Mouse (Mus musculus) limb, embryonic 10.5 days (tissue): Measurements from ENCODE around the gene Pola2. TPM values are rescaled to one million over a fixed set of nuclear protein-coding genes. Genes with fewer than 3 reads are reported as not detected.

Experiments
- DNase-seq: peaks from one replicate; pipeline ENCODE4 v3.0.0-alpha.2; 2017; ENCODE audit warnings: low spot score
- H3K27ac ChIP-seq: fragments of 300-500 bp; sonication (generic); 2 replicates; pipeline ENCODE4 v1.5.1; 2016; ENCODE audit warnings: mild to moderate bottlenecking
- H3K27me3 ChIP-seq: fragments of 300-500 bp; sonication (generic); 2 replicates; pipeline ENCODE4 v1.6.1; 2016; ENCODE audit warnings: low read depth, mild to moderate bottlenecking; ENCODE audit not compliant: poor library complexity, severe bottlenecking
- H3K36me3 ChIP-seq: fragments of 300-500 bp; sonication (generic); 2 replicates; pipeline ENCODE4 v1.6.1; 2016; ENCODE audit warnings: mild to moderate bottlenecking, moderate library complexity
- H3K4me1 ChIP-seq: fragments of 300-500 bp; sonication (generic); 2 replicates; pipeline ENCODE4 v1.6.1; 2016
- H3K4me3 ChIP-seq: fragments of 300-500 bp; sonication (generic); 2 replicates; pipeline ENCODE4 v1.5.1; 2016; ENCODE audit warnings: mild to moderate bottlenecking, moderate library complexity
- H3K9me3 ChIP-seq: fragments of 300-500 bp; sonication (generic); replicated peaks from 2 replicates; pipeline ENCODE4 v1.6.1; 2016; ENCODE audit warnings: mild to moderate bottlenecking
- WGBS: fragments of 180-500 bp; shearing (Covaris S2); methylation state at CpG from one replicate; pipeline ENCODE4 v1.1.7; 2016; 5-methylcytosine and 5-hydroxymethylcytosine counted together
- polyA plus RNA-seq: library from polyadenylated mRNA; unstranded; fragments of >200 nt; fragmentation: Nextera tagmentation; extraction: Ambion mirVana; gene quantifications from 2 replicates; pipeline ENCODE4 v1.2.1, GENCODE M21; 2016

Pola2 gene
- polyA plus RNA-seq, 1 experiment from 2014 or later: 130 TPM

DNA sequence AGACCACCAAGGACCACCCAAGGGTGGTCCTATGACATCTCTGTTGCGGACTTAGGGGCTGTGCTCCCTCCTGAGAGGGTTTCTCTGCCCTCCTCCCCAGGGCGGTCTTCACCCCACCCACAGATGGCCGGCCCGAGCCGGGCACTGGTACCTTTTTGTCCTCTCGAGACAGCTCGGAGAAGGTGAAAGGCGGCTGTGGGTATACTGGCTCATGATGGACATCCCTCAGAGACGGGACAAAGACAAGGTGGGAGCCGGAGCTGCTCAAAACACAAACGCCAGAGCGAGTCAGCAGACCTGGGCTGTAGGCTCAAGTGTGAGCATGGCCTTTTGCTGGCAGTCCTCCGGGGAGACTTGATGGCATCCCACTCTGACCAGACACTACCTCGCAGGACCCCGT lies 20.6 kb downstream of the Pola2 start:
- Histone ChIP-seq H3K36me3 (peaks cover 95% of the 10 kb centered on the region), H3K27me3 (no peaks in the 10 kb centered on the region), H3K4me1 (peaks cover 11% of the 10 kb centered on the region), H3K27ac (no peak overlapping the region), H3K4me3 (no peak overlapping the region), H3K9me3 (no peaks in the 10 kb centered on the region)
- no peak for DNase-seq
- WGBS: 95% methylated on average over 15 of the region's 15 CpGs

DNA sequence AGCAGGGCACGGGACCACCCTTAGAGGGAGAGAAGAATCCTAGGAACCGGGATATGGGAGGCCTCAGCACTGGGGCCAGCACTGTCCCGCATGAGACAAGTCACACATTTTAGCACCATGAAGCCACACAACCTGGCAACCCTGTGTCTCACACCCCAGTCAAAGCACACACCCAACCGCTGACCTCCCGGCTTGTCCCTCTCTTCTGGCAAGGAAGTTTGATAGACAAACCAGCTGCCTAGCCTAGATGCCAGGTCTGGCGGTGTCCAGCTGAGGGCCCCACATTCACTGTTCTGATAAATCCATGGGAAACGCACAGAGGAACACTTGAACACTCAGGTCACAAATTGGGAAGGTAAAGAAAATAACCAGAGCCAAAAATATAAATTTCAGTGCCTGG lies 21.4 kb downstream of the Pola2 start:
- DNase-seq: no peak
- WGBS: 92% methylated on average over 7 of the region's 7 CpGs
- Histone ChIP-seq H3K27me3 (no peaks in the 10 kb centered on the region), H3K36me3 (peaks cover 87% of the 10 kb centered on the region), H3K4me3 (no peak overlapping the region), H3K9me3 (no peaks in the 10 kb centered on the region), H3K4me1 (peaks cover 17% of the 10 kb centered on the region), H3K27ac (no peak overlapping the region)

DNA sequence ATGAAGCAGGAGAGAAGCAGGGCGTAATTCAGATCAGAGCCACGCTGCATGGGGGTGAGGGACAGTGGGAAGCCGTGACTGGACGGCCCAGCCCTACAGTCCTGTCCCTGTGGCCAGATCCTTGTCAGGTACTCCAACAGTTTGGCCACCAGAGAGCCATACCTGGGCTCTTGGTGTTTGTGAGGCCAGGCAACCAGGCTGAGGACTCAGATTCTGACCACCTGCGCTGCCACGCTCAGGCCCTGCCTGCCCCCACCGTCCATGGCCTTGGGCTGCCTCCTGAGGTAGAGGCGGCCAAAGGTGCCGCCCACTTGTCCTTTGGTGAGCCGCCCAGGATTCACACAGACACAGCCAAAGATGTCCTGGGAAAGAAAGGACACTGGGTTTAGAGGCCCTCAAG lies 23.3 kb downstream of the Pola2 start:
- H3K9me3 ChIP-seq: no peaks in the 10 kb centered on the region
- DNase-seq: no peak
- H3K27me3 ChIP-seq: no peaks in the 10 kb centered on the region
- H3K36me3 ChIP-seq: peaks cover 68% of the 10 kb centered on the region
- peaks cover 23% of the 10 kb centered on the region for H3K4me1 ChIP-seq
- WGBS: 94% methylated on average over 10 of the region's 10 CpGs
- no peak overlapping the region for H3K4me3 ChIP-seq
- no peak overlapping the region for H3K27ac ChIP-seq

DNA sequence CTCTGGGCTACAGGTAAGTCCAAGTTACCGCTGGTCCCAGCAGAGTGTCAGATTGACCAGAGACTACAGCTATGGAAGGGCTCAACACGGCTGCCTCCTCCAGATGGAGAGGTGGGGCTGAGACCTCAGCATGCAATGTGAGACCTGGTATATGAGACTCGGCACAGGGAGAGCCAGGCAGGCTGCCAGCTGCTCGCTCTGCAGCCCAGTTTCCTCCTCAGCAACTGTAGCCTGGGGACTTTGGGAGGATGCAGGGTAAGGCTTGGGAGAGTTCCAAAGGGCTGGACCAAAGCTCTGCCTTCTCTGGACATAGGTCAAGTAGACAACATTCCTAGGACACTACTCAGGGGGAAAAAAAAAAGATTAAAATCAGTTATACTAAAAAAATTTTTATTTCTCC lies 23.8 kb downstream of the Pola2 start:
- H3K36me3 ChIP-seq: peaks cover 63% of the 10 kb centered on the region
- H3K27me3 ChIP-seq: no peaks in the 10 kb centered on the region
- no peaks in the 10 kb centered on the region for H3K9me3 ChIP-seq
- 86% methylated on average over 4 of the region's 4 CpGs for WGBS
- no peak overlapping the region for H3K27ac ChIP-seq
- H3K4me1 ChIP-seq: peaks cover 25% of the 10 kb centered on the region
- no peak for DNase-seq
- no peak overlapping the region for H3K4me3 ChIP-seq

DNA sequence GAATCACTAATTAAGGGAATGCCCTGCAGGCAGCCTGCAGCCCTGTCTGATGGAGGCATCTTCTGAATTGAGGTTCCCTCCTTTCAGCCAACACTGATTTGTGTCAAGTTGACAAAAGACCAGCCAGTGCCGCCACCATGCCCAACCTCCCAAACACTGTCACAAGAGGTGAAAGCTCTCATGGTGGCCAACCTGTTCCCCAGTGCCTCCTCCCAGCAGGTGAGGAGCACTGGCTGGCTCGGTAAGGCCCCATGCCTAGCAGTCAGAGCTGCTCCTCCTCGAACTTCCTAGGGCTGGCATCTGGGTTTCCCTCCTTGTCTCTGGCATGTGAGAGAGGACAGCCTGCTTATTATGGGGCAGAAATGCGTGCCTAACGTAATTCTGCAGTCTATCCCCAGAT lies 24.3 kb downstream of the Pola2 start:
- Histone ChIP-seq H3K27me3 (no peaks in the 10 kb centered on the region), H3K4me3 (no peak overlapping the region), H3K27ac (no peak overlapping the region), H3K4me1 (peaks cover 25% of the 10 kb centered on the region), H3K36me3 (peaks cover 58% of the 10 kb centered on the region), H3K9me3 (no peaks in the 10 kb centered on the region)
- no peak for DNase-seq
- WGBS: 88% methylated on average over 5 of the region's 5 CpGs

DNA sequence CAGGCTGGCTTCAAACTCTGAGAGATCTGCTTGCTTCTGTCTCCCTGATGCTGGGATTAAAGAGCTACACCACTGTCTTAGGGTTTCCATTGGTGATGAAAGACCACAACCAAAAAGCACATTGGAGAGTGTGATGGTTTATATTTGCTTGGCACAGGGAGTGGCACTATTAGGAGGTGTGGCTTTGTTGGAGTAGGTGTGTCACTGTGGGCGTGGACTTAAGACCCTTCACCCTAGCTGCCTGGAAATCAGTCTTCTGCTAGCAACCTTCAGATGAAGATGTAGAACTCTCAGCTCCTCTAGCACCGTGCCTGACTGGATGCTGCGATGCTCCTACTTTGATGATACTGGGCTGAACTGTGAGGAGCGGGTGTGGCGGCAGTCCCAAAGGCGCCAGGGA lies 25.5 kb downstream of the Pola2 start:
- DNase-seq: no peak
- H3K4me3 ChIP-seq: no peak overlapping the region
- no peaks in the 10 kb centered on the region for H3K9me3 ChIP-seq
- H3K27ac ChIP-seq: no peak overlapping the region
- 88% methylated on average over 6 of the region's 6 CpGs for WGBS
- peaks cover 22% of the 10 kb centered on the region for H3K4me1 ChIP-seq
- no peaks in the 10 kb centered on the region for H3K27me3 ChIP-seq
- peaks cover 46% of the 10 kb centered on the region for H3K36me3 ChIP-seq

DNA sequence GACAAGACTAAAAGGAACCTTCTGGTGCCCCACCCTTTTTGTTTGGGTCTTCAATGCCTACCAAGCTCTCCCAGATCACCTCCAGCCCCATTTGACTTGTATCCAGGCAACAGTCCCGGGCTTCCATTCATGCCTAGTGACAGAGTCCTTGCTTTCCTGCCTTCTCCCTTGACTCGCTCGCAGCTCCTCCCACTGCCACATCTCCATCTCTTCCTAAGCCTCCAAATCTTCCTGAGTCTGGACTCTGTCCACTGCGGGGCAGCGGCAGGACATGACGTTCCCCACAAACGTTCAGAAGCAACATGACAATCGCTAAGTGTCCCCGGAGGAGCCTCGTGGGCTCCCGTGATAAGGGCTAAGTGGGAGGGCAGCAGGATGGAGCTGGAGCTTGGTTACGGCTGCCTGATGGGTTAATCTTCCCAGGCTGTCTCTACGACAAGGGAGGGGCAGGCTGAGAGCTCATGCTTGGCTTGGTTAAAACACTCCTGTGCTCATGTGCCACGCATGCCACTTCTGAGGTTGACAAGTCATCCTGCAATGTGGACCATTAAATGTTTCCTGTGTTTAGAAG lies 26.1 kb downstream of the Pola2 start:
- Histone ChIP-seq H3K27ac (no peak overlapping the region), H3K4me1 (peaks cover 22% of the 10 kb centered on the region), H3K9me3 (no peaks in the 10 kb centered on the region), H3K36me3 (peaks cover 40% of the 10 kb centered on the region), H3K27me3 (no peaks in the 10 kb centered on the region), H3K4me3 (no peak overlapping the region)
- 42% methylated on average over 14 of the region's 14 CpGs for WGBS
- DNase-seq: no peak

DNA sequence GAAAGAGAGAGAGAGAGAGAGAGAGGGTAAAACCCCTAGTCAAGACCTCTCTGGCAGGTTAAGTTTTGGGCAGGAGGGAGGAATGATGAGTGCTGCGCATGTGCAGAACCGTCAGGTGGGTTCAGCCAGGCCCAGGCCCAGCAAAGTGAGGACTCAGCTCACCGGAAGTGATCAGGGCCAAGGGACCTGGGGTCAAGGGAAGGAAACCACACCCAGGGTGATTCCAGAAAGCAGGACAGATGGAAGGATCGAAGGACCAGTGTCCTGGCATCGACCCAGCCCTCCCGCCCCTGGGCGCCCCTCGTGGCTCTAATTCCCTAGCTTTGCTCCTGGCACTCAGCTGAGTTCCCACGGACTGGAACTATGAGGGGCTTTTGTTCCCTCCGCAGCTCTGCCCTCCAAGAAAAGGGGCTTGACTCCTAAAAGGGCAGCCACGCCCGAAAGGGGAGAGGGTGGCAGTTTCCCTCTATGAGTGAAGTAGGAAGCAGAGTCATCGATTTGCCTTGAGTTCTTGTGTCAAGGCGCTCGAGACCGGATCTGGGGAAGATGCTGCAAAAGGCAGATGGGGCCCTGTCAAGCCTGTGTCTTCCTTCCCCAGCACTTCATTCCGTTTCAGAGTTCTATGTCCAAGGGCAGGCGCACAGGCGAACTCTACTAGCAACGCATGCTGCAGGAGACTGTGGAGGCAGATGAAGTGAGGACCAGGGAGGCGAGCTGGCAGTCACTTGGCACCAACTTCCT lies 26.7 kb downstream of the Pola2 start:
- no peak for DNase-seq
- Histone ChIP-seq H3K27me3 (no peaks in the 10 kb centered on the region), H3K4me3 (no peak overlapping the region), H3K36me3 (peaks cover 34% of the 10 kb centered on the region), H3K9me3 (no peaks in the 10 kb centered on the region), H3K27ac (no peak overlapping the region), H3K4me1 (peaks cover 22% of the 10 kb centered on the region)
- WGBS: 85% methylated on average over 21 of the region's 21 CpGs

DNA sequence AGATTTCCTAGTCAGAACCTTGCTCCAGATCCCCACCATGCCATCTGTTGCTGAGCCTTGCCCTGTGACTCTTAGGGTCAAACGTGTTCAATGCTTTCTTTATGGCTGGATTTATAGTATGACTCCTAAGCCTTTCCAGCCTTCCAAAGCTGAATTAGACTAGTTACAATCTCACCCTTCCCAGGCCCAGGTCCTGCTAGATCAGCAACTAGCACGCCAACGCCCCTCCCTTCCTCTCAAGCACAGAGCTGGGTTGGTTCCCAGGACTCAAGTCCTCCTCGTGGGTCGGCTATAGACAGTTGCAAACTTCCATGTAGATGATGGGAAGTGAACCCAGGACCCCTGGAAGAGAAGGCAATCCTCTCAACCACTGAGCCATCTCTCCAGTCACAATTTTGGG lies 28.3 kb downstream of the Pola2 start:
- WGBS: 73% methylated on average over 5 of the region's 5 CpGs

DNA sequence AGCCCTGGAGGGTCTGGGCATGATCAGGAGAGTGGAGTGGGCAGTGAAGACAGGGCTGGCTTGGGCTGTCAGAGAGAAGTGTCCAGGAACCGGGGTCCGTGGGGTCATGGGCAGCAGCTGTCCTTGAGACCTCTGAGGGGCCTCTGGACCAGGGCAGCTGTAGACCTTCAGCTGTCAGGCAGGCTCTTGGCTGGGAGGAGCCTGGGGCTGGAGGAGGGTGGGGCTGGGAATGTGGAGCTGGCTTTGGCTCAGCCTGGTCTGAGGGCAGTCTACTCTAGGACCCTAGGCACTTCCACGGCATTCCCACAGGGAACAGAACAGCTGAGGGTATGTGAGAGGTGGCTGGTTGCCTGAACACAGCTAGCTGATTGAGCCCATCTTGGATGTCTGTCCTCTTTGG lies 28.7 kb downstream of the Pola2 start:
- no peaks in the 10 kb centered on the region for H3K9me3 ChIP-seq
- DNase-seq: no peak
- peaks cover 15% of the 10 kb centered on the region for H3K36me3 ChIP-seq
- H3K4me1 ChIP-seq: peaks cover 23% of the 10 kb centered on the region
- no peak overlapping the region for H3K4me3 ChIP-seq
- H3K27ac ChIP-seq: 0 out of 2 replicates have a peak overlapping the region, but pooled peaks have one; percentile 11
- WGBS: 39% methylated on average over 3 of the region's 3 CpGs
- no peaks in the 10 kb centered on the region for H3K27me3 ChIP-seq

More for the DNA sequence above, 28.3 kb downstream of the Pola2 start:
- Histone ChIP-seq H3K36me3 (peaks cover 20% of the 10 kb centered on the region), H3K27me3 (no peaks in the 10 kb centered on the region), H3K4me1 (peaks cover 22% of the 10 kb centered on the region), H3K4me3 (no peak overlapping the region), H3K9me3 (no peaks in the 10 kb centered on the region), H3K27ac (no peak overlapping the region)
- DNase-seq: no peak

DNA sequence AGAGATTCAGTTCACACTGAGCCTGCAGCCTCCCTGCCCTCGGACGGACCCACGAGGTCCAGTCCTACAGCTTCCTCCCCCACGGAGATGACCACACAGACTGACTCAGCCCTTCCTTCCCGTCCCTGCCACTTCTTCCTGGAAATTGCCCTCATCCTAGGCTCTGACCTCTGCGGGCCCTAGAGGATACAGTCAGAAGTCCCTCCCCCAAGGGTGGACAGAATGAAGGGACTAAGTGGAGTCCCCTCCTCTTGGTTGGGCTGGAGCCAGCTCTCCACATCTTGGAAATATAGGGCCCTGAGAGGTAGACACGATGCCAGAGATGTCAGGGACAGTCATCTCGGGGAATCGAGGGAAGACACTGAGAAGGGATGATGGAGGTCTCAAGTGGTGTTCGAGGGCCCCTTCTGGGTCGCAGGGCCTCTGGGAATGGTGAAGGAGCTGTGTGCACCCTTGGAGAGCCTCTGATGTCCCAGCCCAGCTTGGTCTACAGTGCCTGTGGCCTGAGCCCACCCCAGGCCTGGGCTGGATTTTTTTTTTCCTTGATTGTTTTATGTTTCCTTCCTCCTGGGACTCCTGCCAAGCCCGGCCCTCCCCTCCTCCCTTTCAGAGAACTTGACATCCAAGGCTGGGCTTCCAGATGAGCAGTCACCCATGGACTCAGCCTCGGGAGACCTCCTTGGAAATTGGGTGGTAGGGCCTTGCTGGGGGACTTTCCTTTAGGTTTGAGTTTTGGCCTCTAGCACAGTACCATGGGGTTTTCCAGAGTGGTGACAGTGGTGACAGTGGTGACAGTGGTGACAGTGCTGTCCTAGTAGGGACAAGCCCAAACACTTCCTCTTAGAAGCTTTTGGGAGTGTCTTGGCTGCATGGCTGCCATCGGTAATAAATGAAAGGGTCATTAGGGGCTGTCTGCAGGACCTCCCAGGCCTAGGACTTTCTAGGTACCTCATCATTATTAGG lies 34.1 kb downstream of the Pola2 start:
- Histone ChIP-seq H3K36me3 (no peaks in the 10 kb centered on the region), H3K27ac (peak overlapping the region; percentile 46; the same call in 1 of the 2 replicates), H3K9me3 (no peaks in the 10 kb centered on the region), H3K27me3 (peaks cover 16% of the 10 kb centered on the region), H3K4me3 (no peak overlapping the region), H3K4me1 (peaks cover 40% of the 10 kb centered on the region)
- no peak for DNase-seq
- 79% methylated on average over 14 of the region's 14 CpGs for WGBS

DNA sequence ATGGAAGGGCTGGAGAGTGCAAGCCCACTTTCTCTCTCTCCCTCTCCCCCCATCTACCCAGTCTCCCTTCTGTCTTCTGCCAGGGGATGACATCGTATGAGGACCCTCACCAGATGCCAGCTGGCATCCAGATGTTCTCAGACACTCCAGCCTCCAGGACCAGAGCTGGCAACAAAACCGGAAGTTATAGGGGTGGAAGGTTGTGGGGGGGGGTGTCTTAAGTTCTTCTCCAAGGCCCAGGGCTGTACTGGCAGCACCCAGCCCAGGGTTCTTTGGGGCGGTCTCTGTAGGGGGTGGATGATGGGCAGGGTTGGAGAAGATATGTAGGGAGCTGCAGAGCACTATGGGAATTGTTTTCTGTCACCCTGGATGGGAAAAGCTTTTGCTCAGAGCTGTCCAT lies 35.5 kb downstream of the Pola2 start:
- WGBS: 42% methylated on average over 3 of the region's 3 CpGs
- Histone ChIP-seq H3K4me1 (peaks cover 49% of the 10 kb centered on the region), H3K27ac (peak overlapping the region; percentile 32), H3K4me3 (no peak overlapping the region), H3K36me3 (no peaks in the 10 kb centered on the region), H3K9me3 (no peaks in the 10 kb centered on the region), H3K27me3 (peaks cover 16% of the 10 kb centered on the region)
- no peak for DNase-seq

DNA sequence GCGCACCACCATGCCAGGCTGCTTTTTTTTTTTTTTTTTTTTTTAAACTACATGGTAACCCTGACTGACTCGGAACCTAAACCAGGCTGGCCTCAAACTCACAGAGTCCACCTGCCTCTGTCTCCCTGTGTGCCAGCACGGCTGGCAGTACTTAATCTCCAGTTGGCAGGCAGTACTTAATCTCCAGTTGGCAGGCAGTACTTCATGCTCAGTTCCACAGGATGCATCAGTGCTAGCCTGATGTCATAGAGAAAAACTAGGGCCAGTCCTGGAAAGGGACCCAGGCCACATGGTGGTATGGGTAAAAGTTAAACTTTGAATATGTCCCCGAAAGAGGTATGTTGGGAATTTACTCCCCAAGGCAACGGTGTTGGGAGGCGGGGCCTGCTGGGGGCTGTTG lies 35.9 kb downstream of the Pola2 start:
- peaks cover 49% of the 10 kb centered on the region for H3K4me1 ChIP-seq
- no peaks in the 10 kb centered on the region for H3K36me3 ChIP-seq
- no peak for DNase-seq
- no peaks in the 10 kb centered on the region for H3K9me3 ChIP-seq
- peak overlapping the region; percentile 32; the same call in 1 of the 2 replicates for H3K27ac ChIP-seq
- WGBS: 65% methylated on average over 6 of the region's 6 CpGs
- no peak overlapping the region for H3K4me3 ChIP-seq
- H3K27me3 ChIP-seq: peaks cover 16% of the 10 kb centered on the region
